9 mouse cellular contexts compared by ENCODE assay signal in the genomic region with DNA sequence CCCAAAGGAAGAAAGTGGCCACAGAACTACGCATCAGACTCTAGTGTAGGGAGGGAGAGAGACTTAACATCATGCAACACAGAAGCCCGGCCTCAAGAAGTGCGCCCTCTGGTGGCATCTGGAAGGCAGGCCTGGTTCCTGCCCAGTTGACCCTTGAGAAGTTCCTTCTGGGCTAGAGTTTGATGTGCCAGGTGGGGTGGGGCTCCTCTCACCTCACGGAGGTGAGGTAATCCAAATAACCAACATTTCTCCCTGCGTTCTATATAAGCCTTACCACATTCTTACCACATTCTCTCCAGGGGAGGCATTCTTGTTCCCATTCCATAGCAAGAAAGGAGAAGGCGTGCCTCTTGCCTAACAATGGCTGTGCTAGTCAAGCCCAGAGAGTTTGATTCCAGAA. TPM values are rescaled to one million over a fixed set of nuclear protein-coding genes. Genes with fewer than 3 reads are reported as not detected.
DNase-seq lines count a peak whose midpoint lies in the region; ATAC-seq lines count a peak whose summit lies in the region.
"Had no signal": no experiment of that assay in that cellular context is flagged by ENCODE, and none has a peak within 500 bp of the region (broad histone marks: within the 10 kb centered on the region; RNA-seq: fewer than 3 reads in every experiment).

No protein-coding gene starts in this region.

- no peak overlapping the region for H3K4me3 ChIP-seq in forebrain, embryonic 14.5 days (ENCODE audit: low read depth, low read length)
- H3K4me3 ChIP-seq in forebrain, embryonic 13.5 days: no peak overlapping the region
- H3K4me3 ChIP-seq: limb, embryonic 15.5 days had no signal

- ATAC-seq in forebrain, embryonic 14.5 days: peak; percentile 22; the same call in 1 of the 2 replicates
- no peak for ATAC-seq in forebrain, embryonic 13.5 days

- H3K27ac ChIP-seq in forebrain, embryonic 14.5 days (ENCODE audit: low read depth, low read length): no peak overlapping the region
- no peak overlapping the region for H3K27ac ChIP-seq in forebrain, embryonic 13.5 days
- H3K27ac ChIP-seq: limb, embryonic 15.5 days had no signal

- peak; percentile 71 for DNase-seq in forebrain, embryonic 14.5 days (ENCODE audit: low spot score)
- DNase-seq in MN1 (ENCODE audit: low spot score): peak; percentile 77
- peak; percentile 84 for DNase-seq in cerebellum, adult 9-11 months
- DNase-seq in gastrocnemius, postnatal 25 days: peak; percentile 43
- DNase-seq in kidney, postnatal 4 days: peak; percentile 87 to 89
- DNase-seq in lung, postnatal 14 days: peak; percentile 91
- peak; percentile 56 to 75 for DNase-seq in spleen, adult 18-20 months

- peaks cover 16% of the 10 kb centered on the region for H3K36me3 ChIP-seq in forebrain, embryonic 14.5 days (ENCODE audit: control insufficient read depth, insufficient read depth, low read length)
- peaks cover 14% of the 10 kb centered on the region for H3K36me3 ChIP-seq in forebrain, embryonic 13.5 days (ENCODE audit: poor library complexity, severe bottlenecking)

- H3K9ac ChIP-seq in forebrain, embryonic 14.5 days (ENCODE audit: low read length): no peak overlapping the region
- no peak overlapping the region for H3K9ac ChIP-seq in forebrain, embryonic 13.5 days
- H3K9ac ChIP-seq: limb, embryonic 15.5 days had no signal

- H3K4me1 ChIP-seq in forebrain, embryonic 14.5 days (ENCODE audit: control insufficient read depth, insufficient read depth, low read length): no peaks in the 10 kb centered on the region
- H3K4me1 ChIP-seq in forebrain, embryonic 13.5 days: peaks cover 5% of the 10 kb centered on the region; the same call in 1 of the 2 replicates

- WGBS in forebrain, embryonic 14.5 days: 22% methylated on average over 6 of the region's 6 CpGs
- WGBS in forebrain, embryonic 13.5 days: 23% methylated on average over 6 of the region's 6 CpGs

- no peaks in the 10 kb centered on the region for H3K27me3 ChIP-seq in forebrain, embryonic 14.5 days (replicated peaks; ENCODE audit: control insufficient read depth, insufficient read depth, low read length)
- H3K27me3 ChIP-seq in forebrain, embryonic 13.5 days: peaks cover 3% of the 10 kb centered on the region; the same call in 1 of the 2 replicates

- no peak overlapping the region for H3K4me2 ChIP-seq in forebrain, embryonic 14.5 days (ENCODE audit: low read length)
- H3K4me2 ChIP-seq in forebrain, embryonic 13.5 days: no peak overlapping the region
- H3K4me2 ChIP-seq: limb, embryonic 15.5 days had no signal

- no peaks in the 10 kb centered on the region for H3K9me3 ChIP-seq in forebrain, embryonic 14.5 days (replicated peaks; ENCODE audit: control insufficient read depth, low read length)
- H3K9me3 ChIP-seq in forebrain, embryonic 13.5 days (replicated peaks): no peaks in the 10 kb centered on the region
- H3K9me3 ChIP-seq: limb, embryonic 15.5 days had no signal

RNA-seq across cellular contexts. Expression of a gene that starts 12.7 kb away (rescaled TPM):
- polyA plus RNA-seq in forebrain, embryonic 14.5 days (2014; fragmentation: Nextera tagmentation; extraction: Ambion mirVana): 7,624 and 8,172 TPM in 2 replicates
- polyA plus RNA-seq in forebrain, embryonic 13.5 days (2015; fragmentation: Nextera tagmentation; extraction: Ambion mirVana): 6,579 and 6,954 TPM in 2 replicates
- 10 to 100 TPM in 1 of 2 experiments, 1 to 10 TPM in 1; 6.9 to 10.6 TPM for total RNA-seq in gastrocnemius, postnatal 25 days (2021)

RNA-seq across cellular contexts. Expression of a gene that starts 15.6 kb away (rescaled TPM):
- polyA plus RNA-seq in forebrain, embryonic 14.5 days (2014; fragmentation: Nextera tagmentation; extraction: Ambion mirVana): 4.3 and 6.0 TPM in 2 replicates
- 5.5 and 6.0 TPM in 2 replicates for polyA plus RNA-seq in forebrain, embryonic 13.5 days (2015; fragmentation: Nextera tagmentation; extraction: Ambion mirVana)
- 1 to 10 TPM; 2.3 to 4.9 TPM for total RNA-seq in gastrocnemius, postnatal 25 days (2021)

RNA-seq across cellular contexts. Expression of a gene that starts 29.9 kb away (rescaled TPM):
- 2.2 and 3.3 TPM in 2 replicates for polyA plus RNA-seq in forebrain, embryonic 14.5 days (2014; fragmentation: Nextera tagmentation; extraction: Ambion mirVana)
- polyA plus RNA-seq in forebrain, embryonic 13.5 days (2015; fragmentation: Nextera tagmentation; extraction: Ambion mirVana): 10.6 and 11.9 TPM in 2 replicates
- total RNA-seq in gastrocnemius, postnatal 25 days (2021): not detected

RNA-seq across cellular contexts. Expression of a gene that starts 54.3 kb away (rescaled TPM):
- 177 and 185 TPM in 2 replicates for polyA plus RNA-seq in forebrain, embryonic 14.5 days (2014; fragmentation: Nextera tagmentation; extraction: Ambion mirVana)
- 132 and 139 TPM in 2 replicates for polyA plus RNA-seq in forebrain, embryonic 13.5 days (2015; fragmentation: Nextera tagmentation; extraction: Ambion mirVana)
- 100 to 1,000 TPM; 120 to 122 TPM for total RNA-seq in gastrocnemius, postnatal 25 days (2021)
